Mouse (Mus musculus): ENCODE measurements at regions not wholly inside any gene's neighbourhood (a gene's known extent, or its start where the extent isn't known, plus 50 kb on each side); places are given as distances from the start of the nearest gene placed in this dataset.

DNA sequence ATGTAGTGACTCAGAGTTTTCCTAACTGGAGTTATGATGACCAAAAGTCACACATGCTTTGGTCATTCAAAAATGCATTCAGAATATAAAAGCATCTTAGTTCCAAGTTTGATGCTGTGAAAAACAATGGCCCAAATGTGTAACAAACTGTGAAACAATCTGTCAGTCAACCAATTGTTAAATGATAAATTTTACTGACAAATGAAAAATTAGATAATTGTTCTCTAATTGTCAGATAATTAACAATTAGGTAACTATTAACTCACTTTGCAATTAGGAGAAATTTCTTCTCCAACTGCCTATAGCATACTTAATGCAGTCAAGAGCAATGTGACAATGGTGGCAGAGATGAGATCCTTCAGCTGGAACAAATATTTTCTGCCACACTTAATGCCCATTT is 289.7 kb upstream of the Dcn start:
- intact Hi-C loops (cut with DNase I) = no loop called here
- DNase-seq = no peak

DNA sequence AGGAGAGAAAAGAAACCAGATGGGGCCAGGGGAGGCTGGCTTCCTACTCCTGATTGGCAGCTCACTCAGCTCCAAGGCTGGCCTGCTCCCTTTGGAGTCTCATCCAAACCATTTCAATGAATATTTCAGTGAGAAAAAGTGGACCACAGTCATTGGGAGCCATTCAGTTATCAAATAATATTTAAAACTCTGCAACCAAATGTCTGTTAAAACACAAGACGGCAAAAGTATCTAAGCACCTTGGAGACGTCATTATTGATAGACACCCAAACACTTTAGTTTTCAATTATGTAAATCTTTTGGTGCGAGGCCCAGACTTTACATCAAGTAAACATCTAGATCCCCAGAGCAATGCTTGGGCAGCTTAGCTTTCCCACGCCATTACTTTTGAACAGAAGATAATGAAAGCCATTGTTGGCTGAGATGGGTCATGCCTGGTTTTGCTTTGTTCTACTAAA is 268.1 kb upstream of the Dcn start:
- intact Hi-C loops (cut with DNase I) = no loop called here
- DNase-seq = no peak

- intact Hi-C loops (cut with DNase I) = no loop called here
- DNase-seq = no peak
Measured at GRCm38 (mm10) chr10:97211785-97212398, 267.5 kb upstream of the Dcn start.

GRCm38 (mm10) chr10:97219474-97219873 is 259.9 kb upstream of the Dcn start:
- peak; percentile 32 to 56 for DNase-seq
- intact Hi-C loops (cut with DNase I) = no loop called here

DNA sequence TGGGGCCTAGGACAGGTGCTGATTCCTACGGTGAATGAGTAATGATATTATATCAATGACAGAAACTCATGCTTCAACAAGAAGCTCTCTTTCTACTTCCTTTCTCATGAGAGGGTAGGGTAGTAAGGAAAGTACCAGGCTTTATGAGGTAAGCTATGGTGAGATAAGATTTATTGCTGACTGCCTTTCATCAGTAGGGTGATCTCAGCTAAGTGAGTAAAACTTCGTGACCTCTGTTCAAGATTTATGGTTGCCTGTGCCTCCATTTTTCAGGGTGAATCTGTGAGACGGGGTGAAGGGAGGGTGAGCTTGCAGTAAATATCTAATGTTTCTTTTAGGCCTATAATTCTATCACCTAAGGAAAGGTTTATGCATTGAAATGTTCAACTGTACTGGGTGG is 259.0 kb upstream of the Dcn start:
- intact Hi-C loops (cut with DNase I) = no loop called here
- DNase-seq = no peak

DNA sequence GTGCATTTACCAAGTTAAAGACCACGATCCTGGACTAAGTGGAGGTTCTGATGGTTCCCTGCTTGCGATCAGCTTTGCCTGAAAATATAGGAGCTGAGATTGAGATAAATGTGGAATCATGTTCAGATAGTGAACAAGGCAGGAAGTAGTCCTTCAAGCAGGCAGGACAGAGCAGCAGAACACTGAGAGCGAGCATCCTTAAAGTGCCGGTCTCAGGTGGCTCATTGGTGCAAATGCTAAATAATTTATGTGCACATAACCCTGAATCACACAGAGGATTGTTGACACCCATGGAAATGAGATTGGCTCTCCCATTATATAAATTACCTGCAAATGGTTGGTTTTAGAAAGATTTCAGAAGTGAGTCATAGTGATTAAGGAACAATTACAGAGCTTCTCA is 243.8 kb upstream of the Dcn start:
- no peak for DNase-seq
- intact Hi-C loops (cut with DNase I) = no loop called here

- DNase-seq = no peak
- intact Hi-C loops (cut with DNase I) = no loop called here
Measured at GRCm38 (mm10) chr10:97241476-97241875, 237.9 kb upstream of the Dcn start.

DNA sequence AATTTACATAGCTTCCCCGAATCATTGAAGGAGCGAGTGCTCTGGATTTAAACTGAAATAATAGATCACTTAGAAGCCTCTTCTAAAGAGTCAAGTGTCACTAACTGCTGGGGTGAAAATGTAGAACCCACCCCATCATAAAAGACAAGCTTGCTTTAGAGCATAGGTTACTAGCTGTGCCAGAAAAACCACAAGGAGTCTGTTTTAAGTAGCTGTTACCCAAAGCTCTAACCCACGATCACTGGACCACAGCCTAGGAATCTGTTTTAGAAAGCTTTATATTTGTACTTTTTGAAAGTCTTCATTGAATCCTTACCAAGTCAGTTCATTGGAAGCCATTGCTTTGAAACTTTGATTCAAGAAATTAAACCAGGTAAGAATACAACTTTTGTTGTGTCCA is 233.7 kb upstream of the Dcn start:
- no peak for DNase-seq
- intact Hi-C loops (cut with DNase I) = no loop called here

DNA sequence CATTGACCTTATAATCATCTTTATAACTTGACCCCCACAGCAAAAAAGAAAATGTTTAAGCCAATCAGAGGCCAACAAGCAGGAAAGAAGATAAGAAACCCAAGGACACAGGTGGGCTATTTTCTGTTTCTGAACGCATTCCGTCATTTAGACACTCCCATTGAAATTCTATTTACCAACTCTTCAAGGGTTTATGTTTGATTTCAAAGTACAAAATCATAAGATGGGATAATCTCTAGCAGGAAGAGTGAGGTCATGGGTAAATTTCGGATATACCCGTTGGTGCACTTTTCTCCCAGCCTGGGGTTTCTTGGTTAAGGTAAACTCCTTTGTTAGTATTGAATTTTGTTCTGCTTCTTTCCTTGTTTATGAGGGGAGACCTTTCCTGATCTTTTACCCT is 230.9 kb upstream of the Dcn start:
- intact Hi-C loops (cut with DNase I) = no loop called here
- no peak for DNase-seq

- DNase-seq = no peak
Measured at GRCm38 (mm10) chr10:97249760-97250159, 229.6 kb upstream of the Dcn start.

GRCm38 (mm10) chr10:97250167-97250566 is 229.2 kb upstream of the Dcn start:
- no peak for DNase-seq
- intact Hi-C loops (cut with DNase I) = no loop called here

More at GRCm38 (mm10) chr10:97249760-97250159, 229.6 kb upstream of the Dcn start:
- intact Hi-C loops (cut with DNase I) = no loop called here

- DNase-seq = no peak
- intact Hi-C loops (cut with DNase I) = no loop called here
Measured at GRCm38 (mm10) chr10:97265959-97266517, 213.4 kb upstream of the Dcn start.

GRCm38 (mm10) chr10:97282416-97282815 is 197.0 kb upstream of the Dcn start:
- intact Hi-C loops (cut with DNase I) = no loop called here
- DNase-seq = no peak

DNA sequence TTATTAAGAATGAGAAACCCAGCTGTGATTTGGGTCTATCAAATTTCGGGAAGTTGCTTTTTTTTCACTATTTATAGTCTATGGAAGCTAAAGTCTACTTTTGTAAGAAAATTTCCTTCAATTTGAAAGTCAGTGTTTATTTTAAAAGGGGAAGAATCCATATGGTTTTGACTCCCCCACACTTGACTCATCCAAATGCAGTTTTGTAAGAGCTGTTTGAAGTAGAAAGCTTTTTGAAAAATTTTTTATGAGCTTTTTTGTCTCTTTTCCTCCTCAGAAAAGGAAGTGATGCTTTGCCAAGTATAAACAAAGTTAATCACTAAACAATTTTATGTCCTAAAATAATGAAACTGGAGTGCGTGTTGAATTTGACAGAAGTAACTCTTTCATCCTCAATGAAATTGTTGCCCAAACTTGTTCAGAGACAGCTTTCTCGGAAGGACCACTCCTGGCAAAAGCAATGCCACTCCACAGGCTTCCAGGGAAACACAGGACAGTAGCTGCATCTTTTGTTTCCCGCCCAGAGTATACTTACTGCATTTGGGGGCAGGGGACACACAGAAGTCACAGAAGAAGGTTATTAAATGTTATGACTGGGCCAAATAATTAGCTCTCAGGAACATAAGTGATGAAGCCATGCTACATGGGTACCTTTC is 196.4 kb upstream of the Dcn start:
- no peak for DNase-seq
- intact Hi-C loops (cut with DNase I) = no loop called here

GRCm38 (mm10) chr10:97304791-97305355 is 174.5 kb upstream of the Dcn start:
- intact Hi-C loops (cut with DNase I) = no loop called here
- DNase-seq = no peak

- intact Hi-C loops (cut with DNase I) = no loop called here
- no peak for DNase-seq
Measured at GRCm38 (mm10) chr10:97309580-97309979, 169.8 kb upstream of the Dcn start.

GRCm38 (mm10) chr10:97312509-97312908 is 166.9 kb upstream of the Dcn start:
- intact Hi-C loops (cut with DNase I) = loop anchor here (2.0 to 10.0 kb wide), 4 partner anchors 368 to 1180 kb away; partner anchors contain the start of gene Btg1
- DNase-seq = no peak

DNA sequence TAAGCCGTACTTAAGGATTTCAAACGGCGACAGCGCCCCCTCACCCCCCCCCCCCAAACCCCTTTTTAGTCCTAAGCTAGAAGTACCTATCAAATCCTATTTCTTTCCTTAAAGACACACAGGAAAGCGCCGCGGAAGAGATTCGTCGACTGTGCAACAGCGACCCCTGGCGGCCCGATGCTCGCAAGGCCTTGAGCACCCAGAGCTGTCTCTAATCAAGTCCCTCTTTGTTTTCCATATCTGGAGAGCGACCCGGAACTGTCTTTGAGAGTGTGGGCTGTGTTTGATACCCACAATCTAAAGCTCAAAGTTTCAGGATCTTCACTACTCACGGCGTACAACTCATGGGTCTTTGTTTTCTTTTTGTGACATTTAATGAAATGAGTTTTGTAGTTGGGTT is 166.4 kb upstream of the Dcn start:
- intact Hi-C loops (cut with DNase I) = loop anchor here (2.0 to 10.0 kb wide), 4 partner anchors 368 to 1181 kb away; partner anchors contain the start of gene Btg1
- DNase-seq = peak; percentile 90 to 92

- intact Hi-C loops (cut with DNase I) = loop anchor here (2.0 to 10.0 kb wide), 4 partner anchors 369 to 1181 kb away; partner anchors contain the start of gene Btg1
- peak; percentile 62 to 70 for DNase-seq
Measured at GRCm38 (mm10) chr10:97313407-97313901, 166.0 kb upstream of the Dcn start.

DNA sequence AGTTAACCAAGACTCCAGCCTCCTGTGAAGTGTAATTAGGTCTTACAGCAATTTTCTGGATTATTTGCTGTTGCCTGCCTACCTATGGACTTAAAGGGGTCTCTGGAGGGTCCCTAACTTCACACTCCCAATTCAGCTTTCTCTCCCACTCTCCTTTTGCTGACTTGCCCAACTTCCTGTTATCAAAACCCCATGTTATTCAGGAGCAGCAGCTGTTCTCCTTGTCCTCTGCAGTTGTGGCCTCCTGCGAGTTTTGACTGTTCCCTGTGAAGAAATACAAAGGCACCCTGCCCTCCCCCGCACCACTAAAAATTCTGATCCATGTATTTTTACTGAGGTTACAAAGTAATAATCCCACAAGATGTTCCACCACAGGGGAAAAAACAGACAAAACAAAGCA is 146.8 kb upstream of the Dcn start:
- intact Hi-C loops (cut with DNase I) = no loop called here
- DNase-seq = no peak

- intact Hi-C loops (cut with DNase I) = no loop called here
- DNase-seq = no peak
Measured at GRCm38 (mm10) chr10:97334044-97334443, 145.4 kb upstream of the Dcn start.
